Mouse (Mus musculus) embryonic facial prominence, embryonic 13.5 days (tissue): Measurements from ENCODE around the gene Tmem43. TPM values are rescaled to one million over a fixed set of nuclear protein-coding genes. Genes with fewer than 3 reads are reported as not detected.

Experiments used
- polyA plus RNA-seq: library from polyadenylated mRNA; unstranded; fragments of >200 nt; fragmentation: Nextera tagmentation; extraction: Ambion mirVana; gene quantifications from 2 replicates; pipeline ENCODE4 v1.2.1, GENCODE M21; 2015

The Tmem43 gene
- polyA plus RNA-seq, 1 experiment from 2014 or later = 61.7 TPM

Other genes with a start within 250 kb of the Tmem43 start
- gene Wnt7a, start 62.3 kb upstream of the Tmem43 start, polyA plus RNA-seq = 1.5 and 3.3 TPM in 2 replicates
- gene Chchd4, start 157 bp upstream of the Tmem43 start, polyA plus RNA-seq = 20.2 and 21.7 TPM in 2 replicates
- gene Xpc, start 42.2 kb downstream of the Tmem43 start, polyA plus RNA-seq = 20.9 and 21.0 TPM in 2 replicates
- gene Lsm3, start 42.2 kb downstream of the Tmem43 start, polyA plus RNA-seq = 281 and 293 TPM in 2 replicates
- gene Slc6a6, start 210.3 kb downstream of the Tmem43 start, polyA plus RNA-seq = 71.4 and 72.2 TPM in 2 replicates